Mouse (Mus musculus) thymus, postnatal 10 days (tissue): Measurements from ENCODE around the gene Cbfa2t3.

Source experiments
- DNase-seq, 2 experiments: peaks; one replicate each; pipeline ENCODE4 v3.0.0; 2021; ENCODE audit warnings: low spot score in 2 of 2

Cbfa2t3 gene

DNA sequence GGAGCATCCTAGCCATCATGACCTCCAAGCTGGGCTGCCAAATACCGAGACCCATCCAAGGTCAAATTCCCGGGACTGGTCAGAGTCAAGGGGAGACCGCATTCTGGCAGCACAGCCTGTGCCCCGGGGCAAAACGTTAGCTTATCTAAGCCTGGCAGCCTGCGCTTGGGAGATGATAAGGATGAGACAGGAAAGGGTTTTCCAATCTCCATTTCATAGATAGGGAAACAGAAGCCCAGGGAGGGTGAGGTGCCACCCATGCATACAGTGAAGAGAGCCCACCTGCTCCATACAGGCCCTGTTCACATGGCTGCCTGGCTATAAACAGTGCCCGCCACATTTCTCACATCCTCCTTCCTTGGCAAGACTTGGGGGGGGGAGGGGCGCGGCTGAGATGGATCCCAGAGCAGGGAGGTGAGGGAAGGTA, 32.6 kb downstream of the Cbfa2t3 start:
- no peak for DNase-seq

DNA sequence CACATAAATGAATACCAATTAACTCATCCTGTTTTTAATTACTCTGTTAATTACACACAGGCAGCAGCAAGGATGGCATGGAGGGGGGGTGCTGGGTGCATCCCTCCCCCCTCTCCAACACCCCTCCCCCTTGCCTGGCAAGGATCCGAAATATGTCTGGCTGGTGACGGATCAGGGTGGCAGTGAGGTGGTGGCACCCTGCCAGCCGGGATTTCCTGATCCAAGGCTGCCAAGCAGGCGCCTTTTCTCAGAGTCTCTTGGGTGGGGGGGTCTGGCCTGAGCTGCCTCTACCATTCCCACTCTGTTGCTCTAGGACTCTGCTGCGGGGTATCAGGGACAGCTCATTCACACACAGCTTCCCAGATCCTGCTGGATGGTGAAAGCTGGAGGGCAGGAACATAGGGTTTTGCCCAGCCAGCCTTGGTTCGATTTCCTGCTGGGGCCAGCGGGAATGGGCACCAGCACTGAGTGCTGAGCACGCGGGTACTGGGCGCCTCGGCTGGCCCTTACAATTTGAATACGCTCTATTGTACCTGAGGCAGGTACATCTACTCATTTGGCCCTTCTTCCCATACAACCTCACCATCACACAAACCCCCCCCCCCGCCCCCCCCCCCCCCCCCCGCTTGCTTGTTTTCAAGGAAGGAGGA, 33.1 kb downstream of the Cbfa2t3 start:
- DNase-seq: no peak

DNA sequence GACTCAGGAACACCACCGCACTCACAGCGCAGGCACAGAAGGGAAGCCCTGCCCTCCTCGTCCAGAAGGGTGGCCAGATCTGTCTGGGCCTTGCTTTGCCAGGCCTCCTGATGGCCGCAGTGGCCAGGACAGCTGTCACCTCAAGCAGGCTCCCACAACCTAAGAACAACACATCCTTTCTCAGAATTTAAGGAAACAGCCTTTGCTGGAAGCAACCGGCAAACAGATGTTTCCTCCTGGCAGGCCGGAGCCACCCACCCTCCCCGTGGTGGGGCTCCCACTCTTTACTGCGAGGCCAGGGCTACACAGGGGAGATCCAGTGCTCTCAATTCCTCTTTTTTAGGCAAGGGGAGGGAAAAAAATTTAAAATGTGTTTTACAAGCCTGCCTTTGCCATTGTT, 33.7 kb downstream of the Cbfa2t3 start:
- DNase-seq: no peak

GRCm38 (mm10) chr8:122663670-122664069, 35.2 kb downstream of the Cbfa2t3 start:
- DNase-seq: no peak

DNA sequence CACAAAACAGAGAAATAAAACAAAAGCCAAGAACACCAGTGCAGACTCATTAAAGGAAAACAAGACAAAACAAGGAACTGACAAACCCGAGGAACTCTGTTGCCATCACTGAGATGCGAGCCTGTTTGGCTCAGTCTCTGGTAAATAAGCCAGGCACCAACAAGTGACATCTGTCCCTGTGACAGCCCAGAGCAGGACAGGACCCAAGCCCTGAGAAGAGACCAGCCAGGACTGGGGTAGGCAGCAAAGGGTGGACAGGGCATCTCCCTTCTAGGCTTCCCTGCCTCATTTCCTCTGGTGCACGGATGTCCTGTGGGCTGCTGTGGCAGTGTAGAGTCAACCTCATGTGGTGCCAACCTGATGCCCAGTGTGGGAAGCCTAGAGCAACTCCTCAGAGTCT, 35.8 kb downstream of the Cbfa2t3 start:
- DNase-seq: no peak

GRCm38 (mm10) chr8:122661894-122662293, 37.0 kb downstream of the Cbfa2t3 start:
- no peak for DNase-seq

DNA sequence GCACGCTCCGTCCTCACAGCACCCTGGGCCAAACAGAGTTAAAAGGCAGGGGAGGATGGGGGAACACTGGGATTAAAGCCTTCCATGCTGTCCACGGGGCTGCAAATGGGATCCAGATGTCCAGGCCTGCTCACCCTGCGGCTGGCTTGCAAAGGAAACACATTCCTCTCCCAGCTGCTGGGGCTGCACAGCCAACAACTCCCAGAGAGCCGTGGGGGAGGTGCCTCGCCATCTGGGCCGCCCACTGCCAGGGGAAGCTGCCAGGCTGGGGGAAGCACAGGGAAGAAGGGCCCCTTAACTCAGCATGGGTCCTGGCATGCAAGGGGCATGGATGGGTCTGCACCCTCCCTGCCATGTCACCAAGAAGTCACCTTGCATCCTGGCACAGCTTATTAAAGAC, 37.8 kb downstream of the Cbfa2t3 start:
- DNase-seq: no peak

GRCm38 (mm10) chr8:122660022-122660421, 38.9 kb downstream of the Cbfa2t3 start:
- no peak for DNase-seq

DNA sequence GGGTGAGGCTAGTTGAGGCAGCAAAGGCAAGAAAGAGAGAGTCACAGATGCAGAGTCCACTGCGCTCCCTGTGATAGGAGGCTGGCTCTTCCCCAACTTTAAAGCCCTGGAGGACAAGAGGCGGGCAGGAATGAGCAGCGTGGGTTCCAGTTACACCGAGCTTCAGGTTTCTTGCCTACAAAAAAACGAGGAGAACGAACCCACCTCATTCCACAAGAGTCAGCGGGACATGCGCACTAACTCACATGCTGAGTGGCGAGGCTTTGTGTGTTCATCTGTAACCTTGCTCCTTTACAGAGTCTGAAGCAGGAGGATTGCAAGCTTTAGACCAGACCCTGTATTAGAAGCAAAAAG, 40.1 kb downstream of the Cbfa2t3 start:
- DNase-seq: no peak

DNA sequence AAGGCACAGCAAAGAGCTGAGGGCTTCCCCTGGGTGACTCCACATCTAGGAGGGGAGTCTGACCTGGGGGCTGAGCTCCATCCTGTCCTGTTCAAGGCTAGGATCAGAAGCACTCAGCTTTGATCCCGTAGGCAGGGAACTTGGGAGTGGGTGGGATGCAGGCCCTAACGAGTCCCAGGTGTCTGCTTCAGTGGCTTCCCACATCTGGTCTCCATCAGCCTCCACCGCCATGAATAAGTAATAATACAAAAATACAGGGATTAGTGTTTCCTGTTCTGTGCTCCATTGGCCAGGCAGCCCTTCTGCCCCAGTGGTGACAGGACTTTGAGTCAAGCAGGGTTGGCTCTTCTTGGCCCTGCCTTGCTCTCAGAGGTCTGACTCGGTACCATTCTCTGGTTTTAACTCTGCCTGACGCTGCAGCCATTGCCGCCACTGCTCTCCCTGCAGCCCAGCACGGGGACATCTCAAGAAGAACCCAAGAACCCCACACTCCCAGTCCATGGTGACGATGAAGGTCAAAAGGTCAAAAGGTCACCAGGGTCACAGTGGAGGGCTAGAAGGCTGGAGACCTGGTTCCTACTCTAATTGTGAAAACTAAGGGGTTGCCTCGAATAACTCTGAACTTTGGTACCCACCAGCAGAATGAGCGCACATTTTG, 40.6 kb downstream of the Cbfa2t3 start:
- DNase-seq: no peak

DNA sequence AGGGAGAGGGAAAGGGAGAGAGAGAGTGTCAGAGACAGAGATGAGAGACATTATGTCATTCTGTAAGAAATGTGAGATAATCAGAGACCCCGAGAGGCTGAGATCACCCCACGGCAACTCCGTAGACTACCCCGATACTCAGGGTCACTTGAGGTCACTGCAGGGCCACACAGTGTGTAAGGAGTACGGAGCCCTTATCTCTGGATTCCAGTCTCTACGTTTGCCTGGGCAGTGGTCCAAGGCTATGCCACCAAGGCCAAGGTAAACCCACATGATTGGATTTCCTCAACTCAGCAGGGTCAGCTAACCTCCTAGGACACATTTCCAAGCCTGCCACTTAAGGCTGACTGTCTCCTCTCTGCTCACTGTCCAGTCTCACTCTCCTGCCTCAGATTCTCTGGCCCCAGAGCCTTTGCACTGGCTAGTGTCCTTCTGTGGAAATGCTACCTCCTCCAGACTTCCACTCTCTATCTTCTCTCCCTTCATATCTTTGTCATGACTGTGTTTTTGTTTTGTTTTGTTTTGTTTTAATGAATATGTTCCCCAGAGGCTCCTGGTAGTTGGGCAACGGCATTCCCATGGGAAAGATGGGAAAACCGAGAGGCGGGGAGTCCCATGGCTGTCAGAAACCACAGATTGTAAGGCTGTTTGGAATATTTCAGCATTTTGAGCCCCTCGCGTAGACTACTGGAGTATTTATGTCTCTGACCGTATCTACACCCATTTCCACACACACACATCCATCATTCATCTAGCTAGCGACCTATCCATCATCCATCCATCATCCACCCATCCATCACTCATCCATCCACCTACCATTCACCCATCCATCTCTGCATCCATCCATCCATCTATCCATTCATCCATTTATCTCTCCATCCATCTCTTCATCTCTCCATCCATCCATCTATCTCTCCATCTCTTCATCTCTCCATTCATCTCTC, 42.6 kb downstream of the Cbfa2t3 start:
- no peak for DNase-seq

DNA sequence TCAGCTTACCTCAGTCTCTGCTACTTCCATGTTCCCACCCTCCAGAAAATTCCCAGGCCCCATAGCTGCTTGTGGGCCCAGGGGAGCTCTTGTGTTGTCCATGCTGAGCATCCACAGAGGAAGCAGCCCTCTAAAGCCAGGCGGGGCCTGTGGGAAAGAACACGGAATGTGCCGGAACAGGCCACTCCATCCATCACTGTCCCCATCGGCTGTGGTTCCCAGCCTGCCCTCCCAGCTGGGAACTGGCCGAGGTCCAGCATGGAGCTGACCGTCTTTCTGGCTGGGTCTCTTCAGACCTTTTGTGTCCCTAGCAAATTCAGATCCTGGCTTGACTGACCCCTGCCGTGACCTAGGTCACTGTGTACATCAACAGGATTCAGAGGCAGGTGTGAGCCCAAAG, 44.1 kb downstream of the Cbfa2t3 start:
- DNase-seq: no peak

DNA sequence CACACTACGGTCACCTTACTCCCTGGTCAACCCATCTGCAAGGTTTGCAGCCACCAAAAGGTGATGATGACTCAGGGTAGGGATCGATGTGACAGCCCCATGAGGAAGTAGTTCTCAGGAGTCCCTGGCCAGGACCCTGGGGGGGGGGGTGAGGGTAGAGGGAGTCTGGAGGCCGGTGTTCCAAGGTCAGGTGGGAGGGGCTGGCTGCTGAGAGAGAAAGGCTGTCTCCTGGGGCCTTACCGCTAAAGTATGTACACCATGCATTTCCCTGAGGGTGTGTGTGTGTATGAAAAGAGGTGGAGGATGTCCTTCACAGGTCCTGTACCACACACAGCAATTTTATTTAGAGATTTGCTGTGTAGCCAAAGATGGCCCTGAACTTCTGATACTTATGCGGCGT, 46.3 kb downstream of the Cbfa2t3 start:
- DNase-seq: no peak

- no peak for DNase-seq
These were observed 47.5 kb downstream of the Cbfa2t3 start for GRCm38 (mm10) chr8:122651326-122651921.

- DNase-seq: no peak
These were observed 50.5 kb downstream of the Cbfa2t3 start for GRCm38 (mm10) chr8:122648192-122648970.

DNA sequence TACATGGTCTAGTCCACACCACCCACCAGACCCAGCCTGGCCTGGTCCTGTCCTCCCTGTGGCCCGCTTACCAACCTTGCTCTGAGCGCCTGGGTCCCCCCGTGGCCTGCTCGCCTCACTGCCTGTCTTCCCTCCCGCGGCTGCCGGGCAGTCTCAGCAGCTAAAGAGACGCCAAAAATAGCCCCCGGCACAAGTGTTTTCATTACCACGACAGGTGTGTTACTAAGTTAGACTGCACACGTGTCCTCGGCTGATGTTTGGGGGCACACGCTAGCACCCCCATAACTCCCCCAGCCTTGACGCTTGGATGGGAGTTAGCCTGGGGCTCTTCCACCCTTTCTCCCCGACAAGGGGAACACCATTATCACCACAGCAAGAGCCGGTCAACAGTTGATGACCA, 52.6 kb downstream of the Cbfa2t3 start:
- no peak for DNase-seq

GRCm38 (mm10) chr8:122644175-122644954, 54.5 kb downstream of the Cbfa2t3 start:
- no peak for DNase-seq

DNA sequence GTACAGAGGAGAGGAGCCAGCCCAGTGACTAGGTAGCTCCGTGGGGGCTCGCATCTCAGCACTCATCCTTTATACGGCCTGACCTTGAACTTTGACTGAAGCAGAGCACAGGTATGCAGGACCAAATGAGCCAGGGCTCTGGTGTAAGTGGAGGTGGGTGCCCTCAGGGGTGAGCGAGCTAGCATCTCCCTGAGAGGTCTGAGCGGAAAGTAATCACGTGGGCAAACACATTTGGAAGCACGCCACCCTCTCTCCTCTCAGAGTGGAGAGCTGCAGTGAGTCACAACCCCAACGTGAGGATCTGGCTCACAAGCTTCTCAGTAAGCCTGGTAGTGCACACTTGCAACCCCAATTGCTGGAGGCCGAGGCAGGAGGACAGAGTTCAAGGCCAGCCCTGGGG, 56.8 kb downstream of the Cbfa2t3 start:
- no peak for DNase-seq

DNA sequence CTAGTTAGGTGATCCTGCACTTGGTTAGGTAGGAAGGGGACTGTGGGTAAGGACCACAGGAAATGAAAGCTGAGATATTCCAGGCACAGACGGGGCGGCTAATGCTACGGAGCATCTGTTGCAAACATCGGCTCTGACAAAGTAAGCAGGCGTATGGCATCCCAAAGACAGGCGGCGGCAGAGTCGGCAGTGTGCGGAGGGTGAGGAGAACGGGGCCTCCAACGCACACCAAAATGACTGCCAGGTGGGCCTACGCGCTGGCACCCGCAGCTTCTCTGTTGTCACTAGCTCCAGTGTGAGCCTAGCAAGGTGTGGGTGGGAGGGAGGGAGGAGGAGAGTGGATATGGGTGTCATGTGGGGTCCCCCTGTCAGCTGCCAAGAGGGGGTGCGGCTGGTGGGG, 57.5 kb downstream of the Cbfa2t3 start:
- DNase-seq: no peak

DNA sequence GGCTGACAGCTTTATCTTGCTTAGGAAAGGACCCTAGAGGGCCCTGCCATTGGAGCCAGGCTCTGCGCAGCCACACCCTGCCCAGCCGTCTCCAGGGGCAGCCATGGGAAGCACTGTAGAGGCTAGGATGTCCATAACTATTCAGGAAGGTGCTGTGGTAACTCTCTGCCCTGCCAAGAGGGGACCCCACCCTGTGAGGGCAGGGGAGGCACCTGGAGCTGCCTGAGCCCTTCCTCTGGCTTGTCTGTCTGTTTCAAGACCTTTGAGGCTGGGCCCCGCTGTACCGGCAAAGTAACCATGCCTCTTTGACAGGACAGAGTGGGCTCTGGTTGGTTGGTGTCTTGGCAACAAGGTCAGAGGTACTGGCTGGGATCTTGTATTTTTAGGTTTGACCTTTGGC, 58.1 kb downstream of the Cbfa2t3 start:
- no peak for DNase-seq
